Mouse (Mus musculus): ENCODE data around the gene Gm20388. TPM values are rescaled to one million over a fixed set of nuclear protein-coding genes. Genes with fewer than 3 reads are reported as not detected.
"Not testable (repeated sequence)": the region's sequence is repeated elsewhere in the genome, so short reads cannot be mapped to it uniquely, and the experiment has no call there.

Gene Gm20388
- polyA plus RNA-seq, 1 experiment from 2014 or later: not detected

DNA sequence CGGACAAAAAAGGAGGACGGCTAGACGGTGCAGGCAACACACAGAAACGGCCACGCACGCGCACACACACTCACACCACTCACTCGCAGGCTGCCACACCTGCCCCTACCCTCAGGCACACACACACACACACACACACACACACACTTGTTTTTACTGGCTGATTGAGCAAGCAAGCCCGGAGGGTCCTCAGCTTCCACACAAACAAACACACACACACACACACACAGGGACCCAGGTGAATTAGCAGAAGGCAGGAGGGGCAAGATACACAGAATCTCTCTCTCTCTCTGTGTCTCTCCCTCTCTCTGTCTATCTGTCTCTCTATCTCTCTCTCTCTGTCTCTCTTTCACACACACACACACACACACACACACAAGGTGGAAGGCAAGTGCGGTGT, 3664.7 kb downstream of the Gm20388 start:
- not testable (repeated sequence) for H3K9me3 ChIP-seq (ENCODE audit: control insufficient read depth, low read length); H3K4me2 ChIP-seq (ENCODE audit: low read depth, severe bottlenecking); DNase-seq (ENCODE audit: low spot score); H3K9ac ChIP-seq (ENCODE audit: low read length); H3K36me3 ChIP-seq (ENCODE audit: control insufficient read depth, insufficient read depth, low read length); H3K4me3 ChIP-seq (ENCODE audit: low read depth, low read length); H3K4me1 ChIP-seq (ENCODE audit: control insufficient read depth, insufficient read depth, low read length); H3K27ac ChIP-seq (replicated peaks; ENCODE audit: low read depth, low read length); H3K27me3 ChIP-seq (ENCODE audit: control insufficient read depth, insufficient read depth, low read length); ATAC-seq (ENCODE audit: insufficient number of reproducible peaks, low FRiP score, low TSS enrichment, low read depth)
- 75% methylated on average over 1 of the region's 10 CpGs for WGBS

DNA sequence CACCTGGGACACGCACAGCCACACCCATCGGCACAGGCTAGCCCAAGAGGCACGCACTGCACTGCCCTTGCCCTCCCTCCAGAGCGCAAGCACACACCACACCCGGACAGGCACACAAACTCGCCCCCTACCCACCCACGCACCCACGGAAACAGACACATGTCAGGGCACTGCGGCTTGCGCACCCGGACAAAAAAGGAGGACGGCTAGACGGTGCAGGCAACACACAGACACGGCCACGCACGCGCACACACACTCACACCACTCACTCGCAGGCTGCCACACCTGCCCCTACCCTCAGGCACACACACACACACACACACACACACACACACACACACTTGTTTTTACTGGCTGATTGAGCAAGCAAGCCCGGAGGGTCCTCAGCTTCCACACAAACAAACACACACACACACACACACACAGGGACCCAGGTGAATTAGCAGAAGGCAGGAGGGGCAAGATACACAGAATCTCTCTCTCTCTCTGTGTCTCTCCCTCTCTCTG, 3690.1 kb downstream of the Gm20388 start:
- H3K4me3 ChIP-seq (ENCODE audit: low read depth, low read length); ATAC-seq (ENCODE audit: insufficient number of reproducible peaks, low FRiP score, low TSS enrichment, low read depth); H3K9me3 ChIP-seq (ENCODE audit: control insufficient read depth, low read length); H3K36me3 ChIP-seq (ENCODE audit: control insufficient read depth, insufficient read depth, low read length); H3K27me3 ChIP-seq (ENCODE audit: control insufficient read depth, insufficient read depth, low read length); H3K4me2 ChIP-seq (ENCODE audit: low read depth, severe bottlenecking); H3K27ac ChIP-seq (replicated peaks; ENCODE audit: low read depth, low read length); DNase-seq (ENCODE audit: low spot score); H3K4me1 ChIP-seq (ENCODE audit: control insufficient read depth, insufficient read depth, low read length); H3K9ac ChIP-seq (ENCODE audit: low read length): not testable (repeated sequence)
- 79% methylated on average over 13 of the region's 19 CpGs for WGBS

DNA sequence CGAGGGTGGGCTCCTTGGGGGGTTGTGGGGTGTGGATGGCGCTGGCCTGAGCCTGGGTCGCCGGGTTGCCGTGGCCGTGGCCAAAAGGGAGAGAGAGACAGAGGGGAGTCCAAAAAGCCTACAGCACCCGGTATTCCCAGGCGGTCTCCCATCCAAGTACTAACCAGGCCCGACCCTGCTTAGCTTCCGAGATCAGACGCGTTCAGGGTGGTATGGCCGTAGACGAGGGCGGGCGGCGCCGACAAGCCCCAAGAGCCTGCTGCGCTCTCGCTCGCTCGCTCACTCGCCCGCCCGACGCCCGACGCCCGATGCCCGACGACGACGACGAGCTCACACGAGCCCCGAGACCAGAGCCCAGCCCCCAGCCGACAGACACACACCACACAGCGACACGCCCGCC, 3690.8 kb downstream of the Gm20388 start:
- not testable (repeated sequence) for H3K9ac ChIP-seq (ENCODE audit: low read length); H3K36me3 ChIP-seq (ENCODE audit: control insufficient read depth, insufficient read depth, low read length); ATAC-seq (ENCODE audit: insufficient number of reproducible peaks, low FRiP score, low TSS enrichment, low read depth); H3K27ac ChIP-seq (replicated peaks; ENCODE audit: low read depth, low read length); H3K4me1 ChIP-seq (ENCODE audit: control insufficient read depth, insufficient read depth, low read length); H3K9me3 ChIP-seq (ENCODE audit: control insufficient read depth, low read length); DNase-seq (ENCODE audit: low spot score); H3K4me2 ChIP-seq (ENCODE audit: low read depth, severe bottlenecking); H3K27me3 ChIP-seq (ENCODE audit: control insufficient read depth, insufficient read depth, low read length); H3K4me3 ChIP-seq (ENCODE audit: low read depth, low read length)
- WGBS: no CpG with 5 or more reads among the region's 40 CpGs

- not testable (repeated sequence) for H3K4me1 ChIP-seq (ENCODE audit: control insufficient read depth, insufficient read depth, low read length); H3K4me3 ChIP-seq (ENCODE audit: low read depth, low read length); H3K27me3 ChIP-seq (ENCODE audit: control insufficient read depth, insufficient read depth, low read length); H3K27ac ChIP-seq (replicated peaks; ENCODE audit: low read depth, low read length); H3K4me2 ChIP-seq (ENCODE audit: low read depth, severe bottlenecking); H3K36me3 ChIP-seq (ENCODE audit: control insufficient read depth, insufficient read depth, low read length); H3K9me3 ChIP-seq (ENCODE audit: control insufficient read depth, low read length); H3K9ac ChIP-seq (ENCODE audit: low read length); ATAC-seq (ENCODE audit: insufficient number of reproducible peaks, low FRiP score, low TSS enrichment, low read depth); DNase-seq (ENCODE audit: low spot score)
- WGBS: 60% methylated on average over 1 of the region's 5 CpGs
Measured at GRCm38 (mm10) chr8:123612652-123613051, 3702.0 kb downstream of the Gm20388 start.

DNA sequence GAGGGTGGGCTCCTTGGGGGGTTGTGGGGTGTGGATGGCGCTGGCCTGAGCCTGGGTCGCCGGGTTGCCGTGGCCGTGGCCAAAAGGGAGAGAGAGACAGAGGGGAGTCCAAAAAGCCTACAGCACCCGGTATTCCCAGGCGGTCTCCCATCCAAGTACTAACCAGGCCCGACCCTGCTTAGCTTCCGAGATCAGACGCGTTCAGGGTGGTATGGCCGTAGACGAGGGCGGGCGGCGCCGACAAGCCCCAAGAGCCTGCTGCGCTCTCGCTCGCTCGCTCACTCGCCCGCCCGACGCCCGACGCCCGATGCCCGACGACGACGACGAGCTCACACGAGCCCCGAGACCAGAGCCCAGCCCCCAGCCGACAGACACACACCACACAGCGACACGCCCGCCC, 3712.9 kb downstream of the Gm20388 start:
- not testable (repeated sequence) for H3K4me3 ChIP-seq (ENCODE audit: low read depth, low read length); H3K9me3 ChIP-seq (ENCODE audit: control insufficient read depth, low read length); DNase-seq (ENCODE audit: low spot score); H3K27ac ChIP-seq (replicated peaks; ENCODE audit: low read depth, low read length); H3K36me3 ChIP-seq (ENCODE audit: control insufficient read depth, insufficient read depth, low read length); H3K4me2 ChIP-seq (ENCODE audit: low read depth, severe bottlenecking); H3K9ac ChIP-seq (ENCODE audit: low read length); H3K4me1 ChIP-seq (ENCODE audit: control insufficient read depth, insufficient read depth, low read length); ATAC-seq (ENCODE audit: insufficient number of reproducible peaks, low FRiP score, low TSS enrichment, low read depth)
- peaks cover 17% of the 10 kb centered on the region for H3K27me3 ChIP-seq (ENCODE audit: control insufficient read depth, insufficient read depth, low read length)
- WGBS: no CpG with 5 or more reads among the region's 39 CpGs

DNA sequence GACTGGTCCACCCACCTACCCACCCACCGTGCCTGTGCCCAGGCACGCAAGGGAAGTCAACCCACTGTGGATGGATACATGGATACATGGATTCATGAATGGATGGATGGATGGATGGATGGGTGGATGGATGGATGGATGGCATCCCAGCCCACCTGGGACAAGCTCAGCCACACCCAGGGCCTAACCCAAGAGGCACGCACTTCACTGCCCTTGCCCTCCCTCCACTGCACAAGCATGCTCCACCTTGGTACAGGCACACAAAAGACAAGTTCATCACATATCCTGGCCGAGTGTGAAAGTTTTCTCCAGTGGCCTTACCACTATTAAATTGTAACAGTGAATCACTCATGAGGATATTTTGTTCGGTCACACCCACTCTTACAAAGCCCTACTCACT, 3713.6 kb downstream of the Gm20388 start:
- peaks cover 3% of the 10 kb centered on the region; the same call in 1 of the 2 replicates for H3K4me1 ChIP-seq (ENCODE audit: control insufficient read depth, insufficient read depth, low read length)
- ATAC-seq (ENCODE audit: insufficient number of reproducible peaks, low FRiP score, low TSS enrichment, low read depth) (no peak), DNase-seq (ENCODE audit: low spot score) (no peak)
- WGBS: 63% methylated on average over 5 of the region's 5 CpGs
- H3K27me3 ChIP-seq (ENCODE audit: control insufficient read depth, insufficient read depth, low read length): peaks cover 14% of the 10 kb centered on the region
- no peaks in the 10 kb centered on the region for H3K9me3 ChIP-seq (ENCODE audit: control insufficient read depth, low read length)
- no peak overlapping the region for H3K4me2 ChIP-seq (ENCODE audit: low read depth, severe bottlenecking)
- no peaks in the 10 kb centered on the region for H3K36me3 ChIP-seq (ENCODE audit: control insufficient read depth, insufficient read depth, low read length)
- H3K27ac ChIP-seq (replicated peaks; ENCODE audit: low read depth, low read length): no peak overlapping the region
- no peak overlapping the region for H3K4me3 ChIP-seq (ENCODE audit: low read depth, low read length)
- H3K9ac ChIP-seq (ENCODE audit: low read length): no peak overlapping the region

DNA sequence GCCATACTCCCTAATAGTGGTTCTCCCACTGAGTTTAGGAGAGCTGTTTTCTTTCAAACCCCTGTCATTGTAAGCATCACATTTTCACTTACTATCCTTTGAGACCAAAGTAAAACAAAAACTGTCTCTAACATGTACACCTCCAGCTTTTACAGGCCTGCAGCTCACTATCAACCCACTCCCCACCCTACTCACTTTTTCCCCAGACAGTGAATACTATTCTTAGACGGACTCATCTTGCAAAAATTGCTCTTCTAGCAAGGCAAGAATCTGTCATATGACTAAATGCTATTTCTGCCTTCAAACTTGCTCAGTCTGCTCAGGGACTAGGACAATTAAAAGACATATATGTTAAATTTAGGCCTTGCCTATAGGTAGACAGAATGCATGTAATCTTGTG, 3714.1 kb downstream of the Gm20388 start:
- 61% methylated on average over 1 of the region's 1 CpGs for WGBS
- Histone ChIP-seq H3K4me3 (ENCODE audit: low read depth, low read length) (no peak overlapping the region), H3K27me3 (ENCODE audit: control insufficient read depth, insufficient read depth, low read length) (peaks cover 14% of the 10 kb centered on the region), H3K4me2 (ENCODE audit: low read depth, severe bottlenecking) (no peak overlapping the region), H3K36me3 (ENCODE audit: control insufficient read depth, insufficient read depth, low read length) (no peaks in the 10 kb centered on the region), H3K9me3 (ENCODE audit: control insufficient read depth, low read length) (no peaks in the 10 kb centered on the region), H3K4me1 (ENCODE audit: control insufficient read depth, insufficient read depth, low read length) (peaks cover 4% of the 10 kb centered on the region; the same call in 1 of the 2 replicates), H3K9ac (ENCODE audit: low read length) (no peak overlapping the region), H3K27ac (replicated peaks; ENCODE audit: low read depth, low read length) (no peak overlapping the region)
- ATAC-seq (ENCODE audit: insufficient number of reproducible peaks, low FRiP score, low TSS enrichment, low read depth) (no peak), DNase-seq (ENCODE audit: low spot score) (no peak)

DNA sequence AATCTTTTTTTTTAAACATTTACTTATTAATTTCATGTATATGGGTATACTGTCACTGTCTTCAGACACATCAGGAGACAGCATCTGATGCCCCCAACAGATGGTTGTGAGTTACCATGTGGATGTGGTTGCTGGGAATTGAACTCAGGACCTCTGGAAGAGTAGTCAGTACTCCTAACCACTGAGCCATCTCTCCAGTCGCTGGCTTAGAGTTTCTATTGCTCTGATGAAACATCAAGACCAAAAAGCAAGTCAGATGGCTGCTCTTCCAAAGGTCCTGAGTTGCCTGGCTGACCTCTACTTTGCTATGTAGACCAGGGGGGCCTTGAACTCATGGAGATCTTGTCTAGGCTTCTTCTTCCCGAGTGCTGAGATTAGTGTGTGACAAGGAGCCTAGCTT, 3715.1 kb downstream of the Gm20388 start:
- Histone ChIP-seq H3K27me3 (ENCODE audit: control insufficient read depth, insufficient read depth, low read length) (peaks cover 14% of the 10 kb centered on the region), H3K27ac (replicated peaks; ENCODE audit: low read depth, low read length) (no peak overlapping the region), H3K9ac (ENCODE audit: low read length) (no peak overlapping the region), H3K36me3 (ENCODE audit: control insufficient read depth, insufficient read depth, low read length) (no peaks in the 10 kb centered on the region), H3K4me2 (ENCODE audit: low read depth, severe bottlenecking) (no peak overlapping the region), H3K4me3 (ENCODE audit: low read depth, low read length) (no peak overlapping the region), H3K4me1 (ENCODE audit: control insufficient read depth, insufficient read depth, low read length) (peaks cover 4% of the 10 kb centered on the region; the same call in 1 of the 2 replicates), H3K9me3 (ENCODE audit: control insufficient read depth, low read length) (no peaks in the 10 kb centered on the region)
- ATAC-seq (ENCODE audit: insufficient number of reproducible peaks, low FRiP score, low TSS enrichment, low read depth) (no peak), DNase-seq (ENCODE audit: low spot score) (no peak)
- 34% methylated on average over 2 of the region's 2 CpGs for WGBS
